Mouse (Mus musculus) colon, adult 2 months (tissue): ENCODE results near the gene Mrps34. TPM values are rescaled to one million over a fixed set of nuclear protein-coding genes. Genes with fewer than 3 reads are reported as not detected.

Experiments
- polyA plus RNA-seq: library from polyadenylated mRNA; depleted of rRNA; stranded (reverse); fragments of >200 nt; gene quantifications from 2 replicates; pipeline ENCODE4 v1.2.3, GENCODE M21; 2012; rRNA removed

The Mrps34 gene
- 233 and 246 TPM in 2 replicates for polyA plus RNA-seq

GRCm38 (mm10) chr17:24894995-24895547 lies at the start of gene Mrps34, which contains the start of gene Eme2:
Gene Mrps34, plus strand, starts transcription at chr17:24895116.
Gene Eme2, minus strand, starts transcription at chr17:24895087.

DNA sequence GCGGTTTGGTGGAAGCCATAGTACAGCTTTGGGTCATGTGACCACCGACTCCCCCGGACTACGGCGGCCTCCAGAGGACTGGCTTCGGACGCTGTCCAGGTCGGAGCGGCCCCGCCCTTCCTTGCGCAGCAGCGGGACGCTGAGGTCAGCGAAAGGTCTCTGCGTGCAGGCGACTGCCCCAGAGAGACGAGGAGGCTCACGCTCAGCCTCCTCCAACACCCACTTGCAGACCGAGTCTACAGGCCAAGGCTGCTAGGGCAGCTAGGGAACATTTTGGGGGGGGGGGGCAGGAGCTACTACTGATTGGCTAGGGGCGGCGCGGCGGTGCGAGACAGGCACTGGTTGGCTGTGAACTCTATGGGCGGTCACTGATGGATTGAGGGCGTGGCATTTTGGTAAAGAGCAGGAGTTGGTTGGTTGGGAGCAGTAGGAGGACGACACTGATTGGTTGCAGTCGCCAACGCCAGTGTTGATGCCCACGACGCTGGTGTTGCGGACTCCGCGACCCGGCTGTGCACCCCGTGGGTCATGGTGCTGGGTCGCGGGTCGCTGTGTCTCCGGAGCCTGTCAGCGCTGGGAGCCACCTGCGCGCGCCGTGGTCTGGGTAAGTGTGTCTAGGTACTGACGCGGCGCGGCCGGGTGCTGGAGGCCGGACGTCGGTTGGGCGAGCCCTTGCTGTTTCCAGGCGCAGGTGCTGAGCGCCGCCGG lies 44.7 kb upstream of the Mrps34 start, which contains the start of gene Fahd1:
Gene Fahd1 (minus strand): TSS at position 300 of the 708 bp plus-strand sequence.

DNA sequence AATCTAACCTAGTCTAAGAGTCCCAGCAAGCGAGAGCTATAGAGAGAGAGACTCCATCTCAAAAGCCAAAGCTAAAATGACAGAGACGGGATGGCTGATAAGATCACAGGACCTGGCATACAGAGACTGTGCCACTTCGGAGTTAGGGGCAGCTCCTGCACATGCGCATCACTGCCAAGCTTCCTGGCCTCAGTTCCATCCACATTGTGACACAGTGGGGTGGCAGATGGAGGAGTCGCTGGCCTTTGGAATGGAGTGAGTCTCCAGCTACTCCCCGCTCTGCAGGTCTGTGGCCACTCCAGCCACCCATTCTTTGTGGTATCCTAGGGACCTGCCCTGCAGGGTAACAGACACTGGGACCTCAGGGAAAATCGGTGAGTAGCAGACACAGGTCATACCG lies 29.1 kb upstream of the Mrps34 start, which contains the start of gene Igfals:
Gene Igfals (plus strand): TSS at position 222 of the 400 bp plus-strand sequence.

DNA sequence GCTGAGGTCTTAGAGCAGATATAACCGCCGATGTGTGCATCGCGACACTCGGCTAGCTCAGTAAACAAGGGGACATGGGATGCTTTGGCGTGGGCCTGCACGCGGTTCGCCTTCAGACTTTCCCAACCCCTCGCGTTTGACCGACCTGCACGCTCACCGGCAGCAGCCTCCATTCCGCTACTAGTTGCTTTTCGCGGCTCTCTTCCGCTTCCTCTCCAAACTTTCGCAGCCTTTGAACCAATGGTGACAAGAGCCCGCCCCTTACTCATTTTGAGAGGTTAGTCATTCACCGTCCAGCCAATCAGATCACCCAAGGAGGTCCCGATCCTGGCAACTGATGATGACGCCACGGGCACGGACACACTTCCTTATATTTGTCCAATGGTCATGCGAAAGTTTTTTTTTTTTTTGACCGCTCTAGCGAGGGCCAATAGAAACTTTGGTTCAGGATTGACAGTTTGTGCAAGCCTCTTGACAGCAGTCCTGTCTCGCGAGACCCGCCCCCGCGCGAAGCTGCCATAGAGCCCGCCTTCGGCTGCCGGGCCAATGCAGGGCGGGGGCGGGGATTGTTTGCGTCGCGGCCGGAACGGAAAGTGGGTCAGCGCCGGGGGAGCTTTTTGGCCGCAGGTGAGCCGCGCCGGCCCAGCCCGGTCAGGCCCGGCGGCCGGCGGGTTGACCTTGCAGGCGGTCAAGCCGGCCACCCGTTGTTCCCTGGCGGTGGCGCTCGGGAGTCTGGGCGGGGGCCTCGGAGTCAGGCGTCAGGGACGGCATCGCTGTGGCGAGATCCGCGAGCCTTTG lies 8.6 kb upstream of the Mrps34 start, which contains the start of the genes Nubp2 and Spsb3:
Gene Nubp2 (minus strand): TSS at position 216 of the 798 bp plus-strand sequence.
Gene Spsb3 (plus strand): TSS at position 510 of the 798 bp plus-strand sequence.

DNA sequence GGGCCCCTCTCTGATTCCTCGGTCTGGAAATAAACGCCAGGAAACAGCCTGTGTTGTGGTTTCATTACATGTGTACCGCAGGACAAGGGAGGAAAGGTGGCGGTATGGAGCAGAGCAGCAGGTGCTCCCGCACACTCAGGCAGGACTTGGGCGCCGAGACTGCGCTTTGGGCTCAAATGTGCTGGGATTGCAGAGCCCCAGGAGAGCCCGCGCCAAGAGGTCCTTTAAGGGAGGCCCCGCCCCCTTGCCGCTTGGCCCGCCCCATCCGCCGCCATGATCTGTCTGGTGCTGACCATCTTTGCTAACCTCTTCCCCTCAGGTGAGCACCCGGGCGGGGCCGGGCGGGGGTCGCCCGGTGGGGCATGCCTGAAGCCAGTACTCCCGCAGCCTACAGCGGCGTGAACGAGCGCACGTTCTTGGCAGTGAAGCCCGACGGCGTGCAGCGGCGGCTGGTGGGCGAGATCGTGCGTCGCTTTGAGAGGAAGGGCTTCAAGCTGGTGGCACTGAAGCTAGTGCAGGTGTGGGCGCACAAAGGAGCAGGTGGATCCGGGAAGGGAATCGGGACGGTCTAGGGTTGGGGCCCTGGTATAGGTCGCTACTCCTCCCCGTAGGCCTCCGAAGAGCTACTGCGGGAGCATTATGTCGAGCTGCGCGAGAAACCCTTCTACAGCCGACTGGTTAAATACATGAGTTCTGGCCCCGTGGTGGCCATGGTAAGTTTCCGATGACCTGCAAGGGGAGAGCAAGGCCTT lies 1.5 kb downstream of the Mrps34 start, which contains the start of gene Nme3:
Gene Nme3 (plus strand): TSS at position 260 of the 752 bp plus-strand sequence.

GRCm38 (mm10) chr17:24936259-24937237 lies 41.6 kb downstream of the Mrps34 start, which contains the start of gene Mapk8ip3:
Gene Mapk8ip3, minus strand, starts transcription at chr17:24936977.

Other genes starting within 250 kb of the Mrps34 start
- 81.0 and 93.6 TPM in 2 replicates for gene Slc9a3r2, start 244.8 kb upstream of the Mrps34 start, polyA plus RNA-seq
- 0.44 and 0.66 TPM in 2 replicates for gene Npw, start 236.7 kb upstream of the Mrps34 start, polyA plus RNA-seq
- 124 and 127 TPM in 2 replicates for gene Zfp598, start 225.4 kb upstream of the Mrps34 start, polyA plus RNA-seq
- 4.1 and 4.6 TPM in 2 replicates for gene Syngr3, start 205.2 kb upstream of the Mrps34 start, polyA plus RNA-seq
- gene Gfer, start 199.0 kb upstream of the Mrps34 start, polyA plus RNA-seq = 59.1 and 69.9 TPM in 2 replicates
- 235 and 246 TPM in 2 replicates for gene Noxo1, start 198.9 kb upstream of the Mrps34 start, polyA plus RNA-seq
- 43.3 and 49.1 TPM in 2 replicates for gene Tbl3, start 187.5 kb upstream of the Mrps34 start, polyA plus RNA-seq
- not detected in 2 replicates for gene Rnf151, start 177.1 kb upstream of the Mrps34 start, polyA plus RNA-seq
- 3,267 and 3,407 TPM in 2 replicates for gene Rps2, start 177.0 kb upstream of the Mrps34 start, polyA plus RNA-seq
- gene Ndufb10, start 170.6 kb upstream of the Mrps34 start, polyA plus RNA-seq = 285 and 351 TPM in 2 replicates
- gene Rpl3l, start 167.3 kb upstream of the Mrps34 start, polyA plus RNA-seq = 0.10 and 0.13 TPM in 2 replicates
- gene Msrb1, start 158.5 kb upstream of the Mrps34 start, polyA plus RNA-seq = 91.4 and 133 TPM in 2 replicates
- gene Hs3st6, start 142.1 kb upstream of the Mrps34 start, polyA plus RNA-seq = 0.24 and 0.30 TPM in 2 replicates
- not detected in 2 replicates for gene Meiob, start 90.8 kb upstream of the Mrps34 start, polyA plus RNA-seq
- gene Hagh, start 55.0 kb upstream of the Mrps34 start, polyA plus RNA-seq = 165 and 180 TPM in 2 replicates
- gene Fahd1, start 44.8 kb upstream of the Mrps34 start, polyA plus RNA-seq = 34.9 and 43.1 TPM in 2 replicates
- 4.1 and 4.8 TPM in 2 replicates for gene Igfals, start 29.1 kb upstream of the Mrps34 start, polyA plus RNA-seq
- gene Nubp2, start 8.8 kb upstream of the Mrps34 start, polyA plus RNA-seq = 28.4 and 29.3 TPM in 2 replicates
- 112 and 128 TPM in 2 replicates for gene Spsb3, start 8.5 kb upstream of the Mrps34 start, polyA plus RNA-seq
- gene Eme2, start within 50 bp of the Mrps34 start, polyA plus RNA-seq = 40.2 and 43.2 TPM in 2 replicates
- gene Nme3, start 1.4 kb downstream of the Mrps34 start, polyA plus RNA-seq = 66.8 and 90.4 TPM in 2 replicates
- 75.9 and 79.6 TPM in 2 replicates for gene Mapk8ip3, start 41.9 kb downstream of the Mrps34 start, polyA plus RNA-seq
- gene Jpt2, start 65.6 kb downstream of the Mrps34 start, polyA plus RNA-seq = 11.4 and 19.2 TPM in 2 replicates
- 13.7 and 13.8 TPM in 2 replicates for gene Cramp1l, start 120.7 kb downstream of the Mrps34 start, polyA plus RNA-seq
- gene Ift140, start 121.0 kb downstream of the Mrps34 start, polyA plus RNA-seq = 9.6 and 10.6 TPM in 2 replicates
- 22.1 and 24.6 TPM in 2 replicates for gene Tmem204, start 188.5 kb downstream of the Mrps34 start, polyA plus RNA-seq
- 14.7 and 16.1 TPM in 2 replicates for gene Telo2, start 220.9 kb downstream of the Mrps34 start, polyA plus RNA-seq
- gene Ptx4, start 225.6 kb downstream of the Mrps34 start, polyA plus RNA-seq = 0.13 and 0.14 TPM in 2 replicates
- 24.7 and 25.7 TPM in 2 replicates for gene Clcn7, start 238.3 kb downstream of the Mrps34 start, polyA plus RNA-seq